In the genomic region with DNA sequence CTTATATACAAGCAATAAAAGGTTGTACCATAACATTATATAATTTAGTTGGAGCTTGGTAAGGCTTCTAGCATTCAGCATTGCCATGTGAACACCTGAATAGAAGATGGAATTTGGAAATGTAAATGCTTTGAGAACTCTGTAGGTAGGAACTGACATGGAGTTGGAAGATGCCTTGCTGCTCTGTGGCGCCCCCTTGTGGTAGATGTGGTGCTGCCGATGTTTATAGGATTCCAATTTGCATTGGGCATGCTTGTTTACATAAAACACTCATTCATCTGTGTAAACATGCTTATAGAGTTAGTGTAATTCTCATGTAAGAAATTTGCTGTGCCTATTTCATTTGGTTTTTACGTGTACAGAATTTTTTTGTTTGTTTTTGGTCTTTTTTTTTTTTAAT, we compare ENCODE assay signal across 8 mouse cellular contexts.
DNase-seq lines count a peak whose midpoint lies in the region; ATAC-seq and TF ChIP-seq lines count a peak whose summit lies in the region.

No protein-coding gene starts in this region.

- no peaks in the 10 kb centered on the region for H3K36me3 ChIP-seq in forebrain, embryonic 14.5 days (ENCODE audit: control insufficient read depth, insufficient read depth, low read length)
- H3K36me3 ChIP-seq in forebrain, embryonic 15.5 days = no peaks in the 10 kb centered on the region
- no peaks in the 10 kb centered on the region for H3K36me3 ChIP-seq in lung, embryonic 14.5 days (ENCODE audit: insufficient read depth)

- peak; percentile 70 for DNase-seq in forebrain, embryonic 14.5 days (ENCODE audit: low spot score)
- peak; percentile 83 for DNase-seq in 3T3-L1 (ENCODE audit: low read depth, low spot score)
- DNase-seq in adrenal gland, adult 2 months = peak; percentile 72
- DNase-seq in embryo, embryonic 10.5 days (ENCODE audit: low spot score) = peak; percentile 86
- peak; percentile 88 for DNase-seq in lung, embryonic 14.5 days
- peak; percentile 77 to 87 for DNase-seq in spleen, postnatal 14 days (ENCODE audit: low spot score in 2 of 2)

- WGBS in forebrain, embryonic 14.5 days = 26% methylated on average over 3 of the region's 3 CpGs
- WGBS in forebrain, embryonic 15.5 days = 26% methylated on average over 3 of the region's 3 CpGs
- WGBS in lung, embryonic 14.5 days = 13% methylated on average over 3 of the region's 3 CpGs

- no peaks in the 10 kb centered on the region for H3K27me3 ChIP-seq in forebrain, embryonic 14.5 days (replicated peaks; ENCODE audit: control insufficient read depth, insufficient read depth, low read length)
- H3K27me3 ChIP-seq in forebrain, embryonic 15.5 days = no peaks in the 10 kb centered on the region
- no peaks in the 10 kb centered on the region for H3K27me3 ChIP-seq in lung, embryonic 14.5 days (ENCODE audit: insufficient read depth, low read length)

- H3K27ac ChIP-seq in forebrain, embryonic 14.5 days (ENCODE audit: low read depth, low read length) = no peak overlapping the region
- H3K27ac ChIP-seq in forebrain, embryonic 15.5 days (replicated peaks) = no peak overlapping the region
- H3K27ac ChIP-seq in lung, embryonic 14.5 days (ENCODE audit: low read depth) = no peak overlapping the region; the same call in 1 of the 2 replicates

- H3K9me3 ChIP-seq in forebrain, embryonic 14.5 days (replicated peaks; ENCODE audit: control insufficient read depth, low read length) = no peaks in the 10 kb centered on the region
- no peaks in the 10 kb centered on the region for H3K9me3 ChIP-seq in forebrain, embryonic 15.5 days
- no peaks in the 10 kb centered on the region for H3K9me3 ChIP-seq in lung, embryonic 14.5 days (ENCODE audit: low read depth, low read length)

- H3K9ac ChIP-seq in forebrain, embryonic 14.5 days (ENCODE audit: low read length) = no peak overlapping the region
- no peak overlapping the region for H3K9ac ChIP-seq in forebrain, embryonic 15.5 days (replicated peaks)
- H3K9ac ChIP-seq in lung, embryonic 14.5 days = no peak overlapping the region

- H3K4me1 ChIP-seq in forebrain, embryonic 14.5 days (ENCODE audit: control insufficient read depth, insufficient read depth, low read length) = peaks cover 22% of the 10 kb centered on the region
- peaks cover 32% of the 10 kb centered on the region for H3K4me1 ChIP-seq in forebrain, embryonic 15.5 days
- peaks cover 18% of the 10 kb centered on the region for H3K4me1 ChIP-seq in lung, embryonic 14.5 days (ENCODE audit: insufficient read depth)

- peak; percentile 92 for TF ChIP-seq CTCF in lung, embryonic 14.5 days (IDR thresholded peaks at IDR 0.05; ENCODE audit: low read depth)

- ATAC-seq in forebrain, embryonic 14.5 days = no peak
- ATAC-seq in forebrain, embryonic 15.5 days (replicated peaks) = no peak
- ATAC-seq in inflammation-experienced regulatory T-cells, adult 6 months = peak; percentile 60
- no peak for ATAC-seq in lung, embryonic 14.5 days (ENCODE audit: insufficient read depth)

- H3K4me3 ChIP-seq in forebrain, embryonic 14.5 days (ENCODE audit: low read depth, low read length) = no peak overlapping the region
- H3K4me3 ChIP-seq in forebrain, embryonic 15.5 days = no peak overlapping the region
- no peak overlapping the region for H3K4me3 ChIP-seq in lung, embryonic 14.5 days (ENCODE audit: low read depth, low read length)

- no peak overlapping the region for H3K4me2 ChIP-seq in forebrain, embryonic 14.5 days (ENCODE audit: low read length)
- no peak overlapping the region for H3K4me2 ChIP-seq in forebrain, embryonic 15.5 days (replicated peaks)
- no peak overlapping the region for H3K4me2 ChIP-seq in lung, embryonic 14.5 days
